Mouse (Mus musculus): ENCODE results near the gene Ppm1h. TPM values are rescaled to one million over a fixed set of nuclear protein-coding genes. Genes with fewer than 3 reads are reported as not detected.

Ppm1h gene
- polyA plus RNA-seq, 1 experiment from 2014 or later, result 3.6 TPM

- Histone ChIP-seq H3K27ac (ENCODE audit: low read depth, low read length) (no peak overlapping the region), H3K9me3 (ENCODE audit: control insufficient read depth, low read length) (no peaks in the 10 kb centered on the region), H3K4me1 (replicated peaks; ENCODE audit: control insufficient read depth, insufficient read depth, low read length) (no peaks in the 10 kb centered on the region), H3K27me3 (ENCODE audit: control insufficient read depth, insufficient read depth, low read length) (no peaks in the 10 kb centered on the region), H3K4me2 (ENCODE audit: low read depth, low read length, severe bottlenecking) (no peak overlapping the region), H3K9ac (ENCODE audit: low read length) (no peak overlapping the region), H3K36me3 (ENCODE audit: control insufficient read depth, insufficient read depth, low read length) (no peaks in the 10 kb centered on the region), H3K4me3 (ENCODE audit: low read depth, low read length) (no peak overlapping the region)
- ATAC-seq (replicated peaks; ENCODE audit: low FRiP score), result no peak
- WGBS, result 67% methylated on average over 6 of the region's 6 CpGs
- no peak for DNase-seq (ENCODE audit: low spot score)
Observed at GRCm38 (mm10) chr10:122950966-122951365, 272.4 kb downstream of the Ppm1h start.

DNA sequence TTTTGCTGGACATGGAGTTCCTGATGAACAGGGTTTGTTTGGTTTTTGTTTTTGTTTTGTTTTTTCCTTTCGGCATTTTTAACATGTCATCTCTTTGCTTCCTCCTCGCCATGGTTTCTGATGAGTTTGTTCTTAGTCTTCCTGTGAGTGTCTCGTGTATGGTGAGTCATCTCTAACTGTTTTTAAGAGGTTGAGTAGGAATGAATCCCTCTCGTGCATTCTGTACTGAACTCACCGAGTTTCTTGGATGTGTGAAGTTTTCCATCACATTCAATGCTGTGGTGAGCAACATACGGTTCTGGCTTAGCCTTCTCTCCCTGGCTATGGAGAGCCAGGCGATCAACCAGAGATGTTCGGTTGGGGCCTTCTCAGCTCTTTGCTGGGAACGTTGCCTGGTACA is 275.0 kb downstream of the Ppm1h start:
- Histone ChIP-seq H3K27me3 (ENCODE audit: control insufficient read depth, insufficient read depth, low read length) (no peaks in the 10 kb centered on the region), H3K27ac (ENCODE audit: low read depth, low read length) (no peak overlapping the region), H3K4me1 (replicated peaks; ENCODE audit: control insufficient read depth, insufficient read depth, low read length) (no peaks in the 10 kb centered on the region), H3K36me3 (ENCODE audit: control insufficient read depth, insufficient read depth, low read length) (no peaks in the 10 kb centered on the region), H3K9ac (ENCODE audit: low read length) (no peak overlapping the region), H3K4me2 (ENCODE audit: low read depth, low read length, severe bottlenecking) (no peak overlapping the region), H3K9me3 (ENCODE audit: control insufficient read depth, low read length) (no peaks in the 10 kb centered on the region), H3K4me3 (ENCODE audit: low read depth, low read length) (no peak overlapping the region)
- 89% methylated on average over 9 of the region's 9 CpGs for WGBS
- no peak for ATAC-seq (replicated peaks; ENCODE audit: low FRiP score)
- DNase-seq (ENCODE audit: low spot score), result no peak

- 80% methylated on average over 2 of the region's 2 CpGs for WGBS
- ATAC-seq (replicated peaks; ENCODE audit: low FRiP score), result no peak
- peaks cover 2% of the 10 kb centered on the region; the same call in 1 of the 2 replicates for H3K4me1 ChIP-seq (replicated peaks; ENCODE audit: control insufficient read depth, insufficient read depth, low read length)
- no peak overlapping the region for H3K9ac ChIP-seq (ENCODE audit: low read length)
- H3K36me3 ChIP-seq (ENCODE audit: control insufficient read depth, insufficient read depth, low read length), result no peaks in the 10 kb centered on the region
- H3K27ac ChIP-seq (ENCODE audit: low read depth, low read length), result no peak overlapping the region
- no peak overlapping the region for H3K4me3 ChIP-seq (ENCODE audit: low read depth, low read length)
- no peak overlapping the region for H3K4me2 ChIP-seq (ENCODE audit: low read depth, low read length, severe bottlenecking)
- H3K27me3 ChIP-seq (ENCODE audit: control insufficient read depth, insufficient read depth, low read length), result no peaks in the 10 kb centered on the region
- no peaks in the 10 kb centered on the region for H3K9me3 ChIP-seq (ENCODE audit: control insufficient read depth, low read length)
- no peak for DNase-seq (ENCODE audit: low spot score)
Observed at GRCm38 (mm10) chr10:122957918-122958317, 279.4 kb downstream of the Ppm1h start.

DNA sequence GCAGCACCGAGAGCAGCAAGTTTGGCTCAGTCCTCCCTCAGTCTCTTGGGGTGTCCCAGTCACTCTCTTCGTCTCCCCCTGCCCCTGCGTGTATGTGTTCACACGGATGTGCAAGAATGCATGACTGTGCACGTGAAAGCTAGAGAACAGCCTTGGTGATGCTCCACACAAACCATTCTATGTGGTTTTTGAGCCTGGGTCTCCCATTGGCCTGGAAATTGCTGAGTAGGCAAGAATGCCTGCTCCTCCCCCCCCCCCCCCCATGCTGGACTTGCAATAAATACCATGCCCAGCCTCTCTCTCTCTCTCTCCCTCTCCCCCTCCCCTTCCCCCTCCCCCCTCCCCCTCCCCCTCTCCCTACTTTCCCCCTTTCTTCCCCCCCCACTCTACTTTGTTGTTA is 280.1 kb downstream of the Ppm1h start:
- WGBS, result 92% methylated on average over 5 of the region's 5 CpGs
- H3K4me2 ChIP-seq (ENCODE audit: low read depth, low read length, severe bottlenecking), result no peak overlapping the region
- no peaks in the 10 kb centered on the region for H3K27me3 ChIP-seq (ENCODE audit: control insufficient read depth, insufficient read depth, low read length)
- no peak overlapping the region for H3K27ac ChIP-seq (ENCODE audit: low read depth, low read length)
- no peak overlapping the region for H3K9ac ChIP-seq (ENCODE audit: low read length)
- H3K9me3 ChIP-seq (ENCODE audit: control insufficient read depth, low read length), result no peaks in the 10 kb centered on the region
- ATAC-seq (replicated peaks; ENCODE audit: low FRiP score) (no peak), DNase-seq (ENCODE audit: low spot score) (no peak)
- H3K4me3 ChIP-seq (ENCODE audit: low read depth, low read length), result no peak overlapping the region
- peaks cover 5% of the 10 kb centered on the region for H3K4me1 ChIP-seq (replicated peaks; ENCODE audit: control insufficient read depth, insufficient read depth, low read length)
- no peaks in the 10 kb centered on the region for H3K36me3 ChIP-seq (ENCODE audit: control insufficient read depth, insufficient read depth, low read length)

- Histone ChIP-seq H3K36me3 (ENCODE audit: control insufficient read depth, insufficient read depth, low read length) (no peaks in the 10 kb centered on the region), H3K4me2 (ENCODE audit: low read depth, low read length, severe bottlenecking) (no peak overlapping the region), H3K9me3 (ENCODE audit: control insufficient read depth, low read length) (no peaks in the 10 kb centered on the region), H3K27me3 (ENCODE audit: control insufficient read depth, insufficient read depth, low read length) (no peaks in the 10 kb centered on the region), H3K27ac (ENCODE audit: low read depth, low read length) (no peak overlapping the region), H3K4me3 (ENCODE audit: low read depth, low read length) (no peak overlapping the region), H3K4me1 (replicated peaks; ENCODE audit: control insufficient read depth, insufficient read depth, low read length) (peaks cover 11% of the 10 kb centered on the region), H3K9ac (ENCODE audit: low read length) (no peak overlapping the region)
- DNase-seq (ENCODE audit: low spot score) (no peak), ATAC-seq (replicated peaks; ENCODE audit: low FRiP score) (no peak)
- WGBS, result 88% methylated on average over 16 of the region's 16 CpGs
Observed at GRCm38 (mm10) chr10:122960216-122960615, 281.7 kb downstream of the Ppm1h start.

GRCm38 (mm10) chr10:122960738-122961137 is 282.2 kb downstream of the Ppm1h start:
- WGBS, result 74% methylated on average over 16 of the region's 16 CpGs
- H3K9me3 ChIP-seq (ENCODE audit: control insufficient read depth, low read length), result no peaks in the 10 kb centered on the region
- no peaks in the 10 kb centered on the region for H3K36me3 ChIP-seq (ENCODE audit: control insufficient read depth, insufficient read depth, low read length)
- H3K9ac ChIP-seq (ENCODE audit: low read length), result no peak overlapping the region
- no peak overlapping the region for H3K4me2 ChIP-seq (ENCODE audit: low read depth, low read length, severe bottlenecking)
- ATAC-seq (replicated peaks; ENCODE audit: low FRiP score) (no peak), DNase-seq (ENCODE audit: low spot score) (no peak)
- H3K4me3 ChIP-seq (ENCODE audit: low read depth, low read length), result no peak overlapping the region
- peaks cover 11% of the 10 kb centered on the region for H3K4me1 ChIP-seq (replicated peaks; ENCODE audit: control insufficient read depth, insufficient read depth, low read length)
- no peaks in the 10 kb centered on the region for H3K27me3 ChIP-seq (ENCODE audit: control insufficient read depth, insufficient read depth, low read length)
- no peak overlapping the region for H3K27ac ChIP-seq (ENCODE audit: low read depth, low read length)

GRCm38 (mm10) chr10:122961494-122961893 is 282.9 kb downstream of the Ppm1h start:
- 72% methylated on average over 9 of the region's 9 CpGs for WGBS
- no peaks in the 10 kb centered on the region for H3K36me3 ChIP-seq (ENCODE audit: control insufficient read depth, insufficient read depth, low read length)
- ATAC-seq (replicated peaks; ENCODE audit: low FRiP score) (no peak), DNase-seq (ENCODE audit: low spot score) (no peak)
- no peaks in the 10 kb centered on the region for H3K9me3 ChIP-seq (ENCODE audit: control insufficient read depth, low read length)
- no peak overlapping the region for H3K4me3 ChIP-seq (ENCODE audit: low read depth, low read length)
- H3K9ac ChIP-seq (ENCODE audit: low read length), result no peak overlapping the region
- H3K27me3 ChIP-seq (ENCODE audit: control insufficient read depth, insufficient read depth, low read length), result no peaks in the 10 kb centered on the region
- H3K4me1 ChIP-seq (replicated peaks; ENCODE audit: control insufficient read depth, insufficient read depth, low read length), result peaks cover 11% of the 10 kb centered on the region
- no peak overlapping the region for H3K27ac ChIP-seq (ENCODE audit: low read depth, low read length)
- no peak overlapping the region for H3K4me2 ChIP-seq (ENCODE audit: low read depth, low read length, severe bottlenecking)

GRCm38 (mm10) chr10:122962651-122963050 is 284.1 kb downstream of the Ppm1h start:
- no peak overlapping the region for H3K4me3 ChIP-seq (ENCODE audit: low read depth, low read length)
- H3K9me3 ChIP-seq (ENCODE audit: control insufficient read depth, low read length), result no peaks in the 10 kb centered on the region
- WGBS, result 55% methylated on average over 9 of the region's 9 CpGs
- H3K27ac ChIP-seq (ENCODE audit: low read depth, low read length), result no peak overlapping the region
- H3K36me3 ChIP-seq (ENCODE audit: control insufficient read depth, insufficient read depth, low read length), result no peaks in the 10 kb centered on the region
- no peak overlapping the region for H3K9ac ChIP-seq (ENCODE audit: low read length)
- ATAC-seq (replicated peaks; ENCODE audit: low FRiP score), result no peak
- H3K4me1 ChIP-seq (replicated peaks; ENCODE audit: control insufficient read depth, insufficient read depth, low read length), result peaks cover 11% of the 10 kb centered on the region
- no peaks in the 10 kb centered on the region for H3K27me3 ChIP-seq (ENCODE audit: control insufficient read depth, insufficient read depth, low read length)
- no peak overlapping the region for H3K4me2 ChIP-seq (ENCODE audit: low read depth, low read length, severe bottlenecking)
- DNase-seq (ENCODE audit: low spot score), result no peak

DNA sequence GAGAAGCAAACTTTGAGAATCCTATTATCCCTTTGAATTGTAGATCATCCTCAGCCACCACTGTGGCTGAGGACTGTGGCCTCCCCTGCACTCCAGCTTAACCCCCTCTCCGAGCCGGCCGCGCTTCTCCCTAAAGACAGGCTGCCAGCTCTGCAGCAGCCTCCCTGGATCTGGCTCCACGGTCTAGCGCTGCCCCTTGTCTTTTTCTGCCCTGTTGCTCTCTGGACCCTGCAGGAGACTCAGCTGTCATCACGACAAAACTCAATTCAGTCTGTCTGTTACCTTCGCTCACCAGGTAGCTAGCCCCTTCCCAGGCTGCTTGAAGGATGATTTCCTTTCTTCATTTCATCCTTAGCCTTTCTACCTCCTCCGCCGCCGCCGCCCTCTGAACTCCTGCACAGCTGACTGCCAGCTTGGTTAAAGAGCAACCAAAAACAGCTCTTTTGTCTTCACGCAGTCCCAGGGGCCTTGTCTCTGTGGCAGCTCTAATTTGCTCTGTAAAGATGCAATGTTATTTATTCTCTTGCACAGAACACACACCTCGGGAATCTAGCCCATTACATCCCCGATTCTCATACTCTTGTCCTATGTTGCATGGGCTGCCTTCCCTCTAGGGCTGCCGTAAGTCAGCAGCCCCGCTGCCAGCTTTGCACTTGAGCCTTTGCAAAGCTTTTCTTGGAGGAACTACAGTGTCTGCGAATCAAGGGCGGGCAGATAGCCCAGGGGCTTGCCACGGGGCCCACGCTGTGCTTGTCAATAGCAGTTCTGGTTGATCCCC is 285.1 kb downstream of the Ppm1h start:
- under 1% methylated on average over 21 of the region's 21 CpGs for WGBS
- Histone ChIP-seq H3K9me3 (ENCODE audit: control insufficient read depth, low read length) (no peaks in the 10 kb centered on the region), H3K27me3 (ENCODE audit: control insufficient read depth, insufficient read depth, low read length) (no peaks in the 10 kb centered on the region), H3K4me2 (ENCODE audit: low read depth, low read length, severe bottlenecking) (peak overlapping the region; percentile 50), H3K27ac (ENCODE audit: low read depth, low read length) (0 out of 2 replicates have a peak overlapping the region, but pooled peaks have one; percentile 19), H3K9ac (ENCODE audit: low read length) (peak overlapping the region; percentile 51), H3K4me1 (replicated peaks; ENCODE audit: control insufficient read depth, insufficient read depth, low read length) (peaks cover 11% of the 10 kb centered on the region), H3K4me3 (ENCODE audit: low read depth, low read length) (peak overlapping the region; percentile 21), H3K36me3 (ENCODE audit: control insufficient read depth, insufficient read depth, low read length) (no peaks in the 10 kb centered on the region)
- ATAC-seq (replicated peaks; ENCODE audit: low FRiP score) (peak; percentile 42), DNase-seq (ENCODE audit: low spot score) (peak; percentile 64)

Measured in forebrain, embryonic 11.5 days (tissue).